Mouse (Mus musculus) CD8-positive naive resting alpha-beta T cell, adult 57 days (primary cell): ENCODE measurements around the gene Fip1l1. TPM values are rescaled to one million over a fixed set of nuclear protein-coding genes. Genes with fewer than 3 reads are reported as not detected.

ENCODE experiments used
- total RNA-seq: library from RNA; stranded (reverse); gene quantifications from one replicate; pipeline ENCODE4 v1.2.4, GENCODE M21; 2023

Gene Fip1l1
- 123 TPM for total RNA-seq

DNA sequence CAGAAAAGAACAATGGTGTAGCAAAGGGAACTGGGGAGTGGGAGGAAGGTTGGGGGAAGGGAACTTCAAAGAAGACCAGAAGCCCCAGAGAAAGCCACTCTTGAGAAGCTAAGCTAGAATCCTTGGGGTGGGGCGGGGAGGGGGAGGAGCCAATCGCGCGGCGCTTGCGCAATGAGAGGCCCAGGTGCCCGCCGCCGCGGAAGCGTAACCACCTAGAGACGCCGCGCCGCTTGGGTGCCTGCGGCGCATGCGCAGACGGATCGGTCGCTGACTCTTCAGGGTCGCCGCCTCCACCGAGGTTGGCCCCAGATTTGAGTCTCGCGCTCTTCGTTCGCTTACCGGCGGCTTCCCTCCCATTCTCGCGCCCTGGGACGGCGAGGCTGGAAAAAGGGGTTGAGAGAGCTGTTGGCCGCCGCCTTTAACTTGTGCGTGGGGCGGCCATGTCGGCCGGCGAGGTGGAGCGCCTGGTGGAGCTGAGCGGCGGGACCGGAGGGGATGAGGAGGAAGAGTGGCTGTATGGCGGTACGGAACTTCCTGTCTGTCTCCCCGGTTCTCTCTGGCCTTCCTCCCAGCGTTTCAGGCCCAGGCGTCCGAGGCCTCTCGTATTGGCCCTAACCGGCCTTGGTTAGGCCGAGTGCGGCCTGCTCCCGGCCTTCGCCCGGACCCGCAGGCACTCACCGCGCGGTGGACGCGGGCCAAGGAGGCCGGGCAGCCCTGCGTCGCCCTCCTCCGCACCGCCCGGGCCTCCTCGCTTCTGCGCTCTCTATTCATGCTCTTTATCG, at the start of gene Fip1l1:
Gene Fip1l1, plus strand, starts transcription at position 210 of the 782 bp plus-strand sequence.

DNA sequence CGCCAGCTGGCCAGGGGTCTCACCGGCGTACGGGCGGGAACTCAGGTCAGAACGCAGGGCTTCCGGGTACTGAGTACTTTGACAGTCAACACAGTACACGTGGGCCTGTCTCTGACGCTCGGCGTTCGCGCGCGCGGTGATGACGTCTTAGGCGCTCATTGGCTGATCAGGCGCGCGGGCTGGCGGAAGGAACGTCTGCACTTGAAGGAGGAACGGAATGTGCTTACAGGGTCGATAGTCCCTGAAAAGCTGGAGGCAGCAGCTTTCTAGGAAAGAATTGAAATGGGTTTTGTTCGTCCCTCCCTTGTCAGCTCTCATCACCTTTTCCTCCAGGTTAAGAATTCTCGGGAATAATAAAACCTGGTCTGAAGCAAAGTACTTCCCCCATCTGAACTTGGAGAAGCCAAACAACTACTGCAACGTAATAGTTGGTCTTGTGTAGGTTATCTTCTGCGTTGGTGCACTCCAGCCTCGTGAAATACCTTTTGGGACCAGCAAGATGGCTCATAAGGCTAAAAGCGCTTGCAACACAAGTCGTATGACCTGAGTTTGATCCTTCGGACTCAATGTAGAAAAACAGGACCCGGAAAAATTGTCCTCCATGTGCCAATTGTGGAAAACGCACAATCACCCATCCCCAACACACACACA, 3.5 kb upstream of the Fip1l1 start, which contains the start of gene Scfd2:
Gene Scfd2, minus strand, starts transcription at position 130 of the 651 bp plus-strand sequence.

Other genes starting within 250 kb of the Fip1l1 start
- 54.4 TPM for gene Scfd2, start 3.7 kb upstream of the Fip1l1 start, total RNA-seq
- not detected for gene Lnx1, start 167.5 kb downstream of the Fip1l1 start, total RNA-seq